Mouse (Mus musculus) liver, postnatal 0 days (tissue): Measurements from ENCODE around the gene Fam13c.
A peak's percentile ranks its signal among the peaks of the same experiment; 100 is the strongest.

Experiments
- CTCF ChIP-seq: sonication (generic); IDR thresholded peaks from 2 replicates; pipeline ENCODE4 v1.5.1; 2016; ENCODE audit warnings: antibody characterized with exemption, low read depth
- EP300 ChIP-seq: IDR thresholded peaks from 2 replicates; pipeline ENCODE4 v1.6.1; 2016; ENCODE audit warnings: antibody characterized with exemption, low read depth, mild to moderate bottlenecking

DNA sequence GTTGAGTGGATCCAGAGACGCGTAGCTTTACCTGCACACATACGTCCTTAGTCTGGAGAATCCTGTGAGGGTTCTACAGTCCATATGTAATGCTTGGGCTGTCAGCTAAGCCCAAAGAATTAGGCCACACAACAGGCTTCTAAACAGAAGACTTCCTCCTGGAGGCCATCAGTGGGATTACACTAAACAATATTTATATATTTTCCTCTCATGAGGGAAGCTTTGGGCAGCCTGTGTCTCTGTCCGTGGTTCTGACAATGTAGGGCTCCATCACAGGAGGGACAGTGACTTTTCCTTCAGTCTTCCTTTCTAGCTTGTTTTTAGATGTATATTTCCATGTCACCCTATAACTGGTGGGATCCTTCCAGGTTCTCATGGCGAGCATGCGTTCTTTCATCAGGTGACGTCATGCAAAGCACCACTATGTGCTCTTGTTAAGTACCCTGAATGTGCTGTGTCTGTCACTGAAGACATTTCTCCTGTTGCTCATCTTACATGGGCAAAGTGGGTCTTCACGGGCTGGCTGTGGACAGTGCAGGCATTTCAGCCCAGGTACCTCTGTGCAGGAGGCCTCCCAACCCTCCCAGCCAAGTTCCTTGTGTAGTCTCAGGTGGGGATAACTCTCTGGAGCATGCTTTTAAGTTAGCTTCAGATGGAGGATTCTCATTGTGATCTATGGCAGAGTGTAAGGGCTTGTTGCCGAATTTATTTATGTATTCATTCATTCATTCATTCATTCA is 100.3 kb downstream of the Fam13c start:
- peak; percentile 22 for TF ChIP-seq CTCF
- no peak for TF ChIP-seq EP300
